Mouse (Mus musculus) frontal cortex, postnatal 25 days (tissue): ENCODE results near the gene Arl6ip5.
A peak's percentile ranks its signal among the peaks of the same experiment; 100 is the strongest.
"Not testable (repeated sequence)": the region's sequence is repeated elsewhere in the genome, so short reads cannot be mapped to it uniquely, and the experiment has no call there.

ENCODE experiments used
- DNase-seq, 2 experiments: peaks; one replicate each; pipeline ENCODE4 v3.0.0; 2022; ENCODE audit warnings: low spot score in 2 of 2

Arl6ip5 gene

DNA sequence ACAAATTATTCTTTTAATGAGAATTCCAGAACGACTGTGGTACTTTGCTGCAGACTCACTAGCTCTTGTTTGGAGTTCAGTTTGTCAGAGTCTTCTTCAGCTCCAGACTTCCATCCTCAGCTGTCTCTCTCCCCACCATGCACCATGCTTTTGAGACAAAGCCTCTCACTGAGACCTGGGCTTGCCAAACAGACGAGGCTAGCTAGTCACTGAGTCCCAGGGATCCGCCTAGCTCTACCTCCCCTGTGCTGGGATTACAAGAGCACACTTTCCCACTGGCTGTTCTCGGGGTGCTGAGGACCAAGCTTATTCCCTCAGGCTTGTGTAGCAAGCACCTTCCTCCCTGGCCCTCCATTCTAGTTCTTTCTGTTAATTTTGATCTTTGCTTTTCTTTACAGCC lies 13.1 kb downstream of the Arl6ip5 start:
- no peak for DNase-seq

DNA sequence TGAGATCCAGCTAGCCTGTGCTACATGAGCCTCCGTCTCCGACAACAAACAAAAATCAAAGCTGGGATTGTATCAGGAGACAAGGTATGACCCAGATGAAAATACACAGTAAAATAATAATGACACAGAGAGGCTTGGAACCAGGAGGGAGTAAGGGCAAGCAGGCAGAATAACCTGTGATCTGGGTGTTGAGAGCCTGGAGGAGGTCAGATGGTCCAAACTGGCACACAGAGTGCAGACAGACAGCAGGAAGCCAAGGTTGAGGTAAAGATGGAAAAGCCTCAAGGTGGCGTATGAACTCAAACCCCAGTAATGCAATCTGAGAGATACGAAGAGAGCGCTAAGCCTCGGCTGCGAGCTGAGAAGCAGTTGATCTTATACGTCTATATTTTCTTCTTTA lies 14.0 kb downstream of the Arl6ip5 start:
- no peak for DNase-seq

- DNase-seq: no peak
Observed at GRCm38 (mm10) chr6:97226083-97226491, 15.6 kb downstream of the Arl6ip5 start.

DNA sequence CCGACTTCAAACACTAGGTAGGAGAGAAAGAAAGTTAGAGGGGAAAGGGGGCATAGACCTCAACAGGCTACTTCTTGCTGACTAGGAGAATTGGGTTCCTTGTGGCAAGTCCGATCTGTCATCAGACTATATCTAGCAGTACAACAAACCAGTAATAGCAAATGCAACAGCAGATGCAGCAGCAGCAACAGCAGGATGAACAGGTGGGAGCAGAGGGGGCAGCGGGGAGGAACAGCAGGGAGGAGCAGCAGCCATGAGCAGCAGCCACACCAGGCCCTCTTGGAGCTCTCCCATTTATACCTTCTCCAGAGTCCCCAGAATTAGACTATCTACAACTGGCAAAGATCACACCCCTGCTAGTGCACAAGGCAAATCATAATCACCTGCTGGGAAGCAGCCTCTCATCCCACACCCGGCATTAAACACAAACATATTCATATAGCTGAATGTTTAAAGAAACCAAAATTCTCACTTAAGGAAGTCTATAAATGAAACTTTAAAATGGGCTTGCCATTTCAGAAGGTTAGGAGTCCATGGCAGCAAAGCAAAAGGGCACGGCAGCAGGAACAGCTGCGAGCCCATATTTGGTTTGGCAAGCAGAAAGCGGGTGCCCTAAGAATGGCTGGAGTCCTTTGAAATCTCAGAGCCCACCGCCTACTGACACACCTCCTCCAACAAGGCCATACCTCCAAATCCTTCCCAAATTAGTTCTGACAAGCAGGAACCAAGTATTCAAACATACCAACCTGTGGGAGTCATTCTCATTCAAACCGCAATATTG lies 16.8 kb downstream of the Arl6ip5 start:
- no peak for DNase-seq

DNA sequence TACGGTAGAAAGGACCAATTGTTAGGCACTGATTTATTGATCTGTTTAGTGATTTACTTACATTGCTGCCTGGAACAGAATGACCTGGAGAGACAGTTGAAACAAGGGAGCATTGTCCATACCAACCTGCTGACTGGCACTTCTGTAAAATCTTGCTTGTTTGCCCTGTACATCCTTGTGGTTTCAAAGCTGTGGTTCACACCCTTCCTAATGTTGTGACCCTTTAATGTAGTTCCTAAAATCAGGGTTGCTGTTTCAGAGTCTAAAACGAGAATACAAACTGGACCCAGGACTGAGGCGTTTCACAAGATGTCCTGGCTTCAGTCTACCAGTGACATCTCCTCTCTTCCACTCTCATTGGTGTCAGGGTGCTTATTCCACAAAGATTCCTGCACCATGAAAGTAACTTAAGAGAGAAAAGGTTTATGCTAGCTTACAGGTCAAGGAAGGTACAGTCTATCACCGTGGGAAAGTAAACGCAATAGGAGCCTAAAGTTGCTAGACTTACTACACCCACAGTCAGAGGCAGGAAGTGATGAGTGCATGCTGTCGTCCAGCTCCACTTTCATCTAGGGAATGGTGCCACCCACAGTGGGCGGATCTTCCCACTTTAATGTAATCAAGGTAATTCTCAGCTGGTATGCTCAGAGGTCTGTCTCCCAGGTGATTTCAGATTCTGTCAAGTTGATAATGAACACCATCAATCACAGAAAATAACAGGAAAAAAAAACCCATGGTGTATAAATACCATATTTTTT lies 24.6 kb downstream of the Arl6ip5 start:
- no peak for DNase-seq

DNA sequence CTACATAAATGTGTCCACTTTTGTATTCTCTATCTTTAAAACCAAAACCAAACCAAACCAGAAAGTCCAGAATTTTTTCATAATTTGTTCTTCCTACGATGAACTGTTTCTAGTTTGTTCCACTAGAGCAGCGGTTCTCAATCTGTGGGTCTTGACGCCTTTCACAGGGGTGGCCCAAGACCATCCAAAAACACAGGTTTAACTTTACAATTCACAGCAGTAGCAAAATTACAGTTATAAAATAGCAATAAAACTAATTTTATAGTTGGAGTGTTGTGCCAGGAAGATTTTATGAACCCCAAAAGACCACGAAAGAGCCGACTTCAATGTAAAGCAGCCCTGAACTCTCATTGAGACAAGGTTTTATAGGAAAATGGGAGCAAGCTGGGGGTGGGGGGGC lies 25.6 kb downstream of the Arl6ip5 start:
- DNase-seq: no peak

DNA sequence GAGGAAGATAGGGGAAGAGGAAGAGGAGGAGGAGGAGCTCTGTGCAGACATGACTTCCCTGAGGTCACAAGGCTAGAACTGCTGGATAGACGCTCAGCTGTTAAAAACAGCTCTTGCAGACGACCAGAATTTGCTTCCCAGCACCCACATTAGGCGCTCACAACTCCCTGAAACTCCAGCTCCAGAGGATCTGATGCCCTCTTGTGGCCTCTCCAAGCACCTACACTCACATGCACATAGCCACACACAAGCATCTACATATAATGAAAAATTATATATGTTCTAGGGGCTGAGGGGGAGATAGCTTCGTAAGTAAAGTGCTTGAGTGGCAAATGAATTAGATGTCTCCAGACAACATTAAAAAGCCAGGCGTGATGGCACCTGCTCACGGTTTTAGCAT lies 28.9 kb downstream of the Arl6ip5 start:
- DNase-seq: no peak

GRCm38 (mm10) chr6:97240092-97240491 lies 29.6 kb downstream of the Arl6ip5 start:
- no peak for DNase-seq

GRCm38 (mm10) chr6:97242522-97242921 lies 32.0 kb downstream of the Arl6ip5 start:
- no peak for DNase-seq

DNA sequence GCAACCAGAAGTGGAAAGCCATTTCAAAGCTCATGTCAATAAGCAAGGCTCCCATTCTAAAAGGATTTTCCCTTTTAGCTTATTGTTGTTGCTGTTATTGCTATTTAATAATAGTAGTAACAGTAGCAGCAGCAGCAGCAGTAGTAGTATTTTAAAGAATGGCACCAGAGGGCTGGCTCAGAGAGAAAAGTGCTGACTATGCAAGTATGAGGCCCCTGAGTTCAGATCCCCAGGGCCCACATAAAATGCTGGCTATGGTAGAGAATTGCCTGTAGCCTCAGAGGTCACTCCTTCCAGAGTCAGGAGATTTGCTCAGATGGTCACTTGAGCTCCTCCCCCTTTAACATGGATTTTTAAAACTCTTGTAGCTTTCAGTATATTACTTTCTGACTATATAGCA lies 34.7 kb downstream of the Arl6ip5 start:
- no peak for DNase-seq

DNA sequence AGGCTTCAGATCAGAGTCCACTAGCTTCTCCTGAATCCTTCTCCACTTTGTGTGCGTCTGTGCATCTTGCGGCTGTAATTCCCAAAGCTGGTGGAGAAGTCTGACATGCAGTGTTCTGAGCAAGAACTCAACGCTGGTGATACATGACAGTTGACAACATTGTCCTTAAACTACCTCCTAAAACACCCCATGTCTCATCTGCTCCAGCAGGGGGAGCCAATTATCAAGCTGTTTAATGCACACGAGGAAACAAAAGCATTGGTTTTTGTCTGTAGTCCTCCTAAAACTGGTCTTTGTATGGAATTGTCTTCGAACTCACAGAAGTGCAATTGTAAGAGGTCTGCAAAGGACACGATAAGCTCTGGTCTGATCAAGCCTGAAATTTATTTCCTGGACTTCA lies 40.5 kb downstream of the Arl6ip5 start:
- peak; percentile 27 to 46 for DNase-seq

- no peak for DNase-seq
Observed at GRCm38 (mm10) chr6:97252086-97252485, 41.6 kb downstream of the Arl6ip5 start.

GRCm38 (mm10) chr6:97252711-97253221 lies 42.3 kb downstream of the Arl6ip5 start, which contains the start of gene Lmod3:
Lmod3 (minus strand) TSS chr6:97252759.
- no peak for DNase-seq

- no peak for DNase-seq
Observed at GRCm38 (mm10) chr6:97258489-97258888, 48.0 kb downstream of the Arl6ip5 start.

DNA sequence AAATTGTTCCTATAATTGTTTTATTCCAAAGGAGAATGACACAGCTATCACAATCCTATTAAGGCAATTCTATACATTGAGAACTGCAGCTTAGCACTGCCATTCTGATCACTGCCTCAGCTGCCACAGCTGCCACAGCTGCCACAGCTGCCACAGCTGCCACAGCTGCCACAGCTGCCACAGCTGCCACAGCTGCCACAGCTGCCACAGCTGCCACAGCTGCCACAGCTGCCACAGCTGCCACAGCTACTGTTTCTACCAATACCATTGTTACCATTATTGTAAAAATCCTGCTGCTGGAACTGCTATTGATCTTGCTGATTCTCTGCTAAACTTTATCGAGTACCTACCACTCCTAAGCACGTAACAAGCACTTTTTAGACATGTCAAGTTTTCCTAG lies 49.4 kb downstream of the Arl6ip5 start:
- DNase-seq: not testable (repeated sequence)

GRCm38 (mm10) chr6:97262229-97262628 lies 51.7 kb downstream of the Arl6ip5 start:
- DNase-seq: no peak

DNA sequence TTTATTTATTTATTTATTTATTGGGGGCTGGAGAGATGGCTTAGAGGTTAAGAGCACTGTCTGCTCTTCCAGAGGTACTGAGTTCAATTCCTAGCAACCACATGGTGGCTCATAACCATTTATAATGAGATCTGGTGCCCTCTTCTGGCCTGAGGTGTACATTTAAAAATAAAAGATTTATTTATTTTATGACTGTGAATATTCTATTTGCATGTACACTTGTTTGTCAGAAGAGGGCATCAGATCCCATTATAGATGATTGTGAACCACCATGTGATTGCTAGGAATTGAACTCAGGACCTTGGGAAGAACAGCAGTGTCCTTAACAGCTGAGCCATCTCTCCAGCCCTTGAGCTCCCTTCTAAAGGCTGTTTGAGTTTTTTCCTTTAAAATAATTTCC lies 53.3 kb downstream of the Arl6ip5 start:
- DNase-seq: not testable (repeated sequence)

DNA sequence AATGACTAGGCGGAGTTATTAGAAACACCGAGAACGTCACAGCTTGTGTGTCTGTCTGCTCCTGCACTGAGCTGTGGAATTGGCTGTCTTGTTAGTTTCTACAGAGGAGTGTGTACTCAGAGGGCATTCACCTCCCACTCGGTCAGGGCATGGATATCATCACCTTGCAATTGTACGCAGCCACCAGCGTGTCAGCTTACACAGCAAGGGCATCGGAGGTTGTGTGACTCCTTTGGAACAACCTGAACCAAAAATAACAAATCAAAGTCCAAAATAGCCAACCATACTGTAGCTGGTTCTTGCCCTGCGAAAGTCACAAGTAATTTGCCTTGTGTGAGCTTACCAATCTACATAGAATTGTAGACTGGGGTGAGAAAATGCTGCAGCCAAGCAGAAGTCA lies 54.8 kb downstream of the Arl6ip5 start:
- DNase-seq: no peak

- no peak for DNase-seq
Observed at GRCm38 (mm10) chr6:97265705-97266104, 55.2 kb downstream of the Arl6ip5 start.

DNA sequence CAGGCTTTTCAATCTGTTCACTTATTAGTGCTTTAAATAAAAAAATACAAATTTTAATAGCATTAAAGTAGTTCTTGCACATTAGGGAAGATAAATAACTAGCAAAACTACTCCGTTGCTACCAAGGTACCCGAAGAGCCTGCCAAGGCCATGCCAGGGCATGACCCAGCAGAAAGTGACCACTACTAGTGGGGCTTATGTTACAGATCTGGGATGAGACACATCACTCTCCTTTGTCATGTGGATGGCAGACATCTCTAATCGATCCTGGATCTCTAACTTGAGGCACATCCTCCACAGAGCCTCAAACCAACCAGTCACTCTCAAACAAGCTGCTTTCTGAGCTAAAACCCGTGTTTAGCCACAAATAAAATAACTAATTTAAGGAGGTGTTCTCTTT lies 56.2 kb downstream of the Arl6ip5 start:
- DNase-seq: no peak

- DNase-seq: no peak
Observed at GRCm38 (mm10) chr6:97267132-97267531, 56.6 kb downstream of the Arl6ip5 start.

- no peak for DNase-seq
Observed at GRCm38 (mm10) chr6:97269596-97269995, 59.1 kb downstream of the Arl6ip5 start.

DNA sequence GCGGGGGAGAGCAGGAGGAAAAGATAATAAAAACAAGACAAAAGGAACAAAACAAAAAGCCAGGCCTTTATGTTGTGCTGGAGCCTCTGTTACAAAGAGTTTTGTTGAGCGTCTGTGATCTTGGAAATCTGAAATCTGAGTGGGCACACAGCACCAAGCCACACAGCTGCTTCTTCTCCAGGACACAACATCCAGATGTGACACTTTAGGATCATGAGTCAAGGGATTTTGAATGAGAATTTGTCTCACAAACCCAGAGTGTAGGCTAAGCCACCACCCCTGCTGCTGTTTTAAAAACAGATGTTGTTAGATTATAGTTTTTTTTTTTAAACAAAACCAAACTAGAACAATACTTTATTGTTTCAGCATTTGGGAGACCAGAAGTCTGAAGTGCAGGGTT lies 61.9 kb downstream of the Arl6ip5 start:
- no peak for DNase-seq
